7 mouse cellular contexts compared by ENCODE assay signal in genomic region chr5:116592049-116592800, GRCm38 (mm10). TPM values are rescaled to one million over a fixed set of nuclear protein-coding genes. Genes with fewer than 3 reads are reported as not detected.
A peak's percentile ranks its signal among the peaks of the same experiment; 100 is the strongest.
DNase-seq lines count a peak whose midpoint lies in the region; ATAC-seq and TF ChIP-seq lines count a peak whose summit lies in the region.

No protein-coding gene starts in this region.

- TF ChIP-seq EP300 in stomach, postnatal 0 days (optimal IDR thresholded peaks at IDR 0.05), result no peak

- no peak for DNase-seq in lung, postnatal 25 days (ENCODE audit: low spot score)
- DNase-seq in mesoderm, embryonic 11.5 days (ENCODE audit: low read depth, low spot score), result peak; percentile 82
- no peak for DNase-seq in stomach, postnatal 0 days (ENCODE audit: low spot score)
- DNase-seq in lung, adult 2 months, result no peak

- peak overlapping the region; percentile 12 for H3K4me3 ChIP-seq in lung, embryonic 16.5 days (ENCODE audit: low read length)
- peak overlapping the region; percentile 78 for H3K4me3 ChIP-seq in forebrain, embryonic 13.5 days
- H3K4me3 ChIP-seq in stomach, postnatal 0 days (ENCODE audit: low read depth, low read length), result 0 out of 2 replicates have a peak overlapping the region, but pooled peaks have one; percentile 8
- no peak overlapping the region for H3K4me3 ChIP-seq in lung, adult 2 months (replicated peaks; ENCODE audit: extremely low read depth, low read depth, low read length)

- no peak for TF ChIP-seq CTCF in stomach, postnatal 0 days (IDR thresholded peaks at IDR 0.05; ENCODE audit: low read depth)
- no peak for TF ChIP-seq CTCF in lung, adult 2 months (IDR thresholded peaks at IDR 0.05; ENCODE audit: insufficient read depth, low read length)

- peak overlapping the region; percentile 27 for H3K4me2 ChIP-seq in lung, embryonic 16.5 days (ENCODE audit: low read depth, low read length)
- H3K4me2 ChIP-seq in forebrain, embryonic 13.5 days, result peak overlapping the region; percentile 71
- peak overlapping the region; percentile 35; the same call in 1 of the 2 replicates for H3K4me2 ChIP-seq in stomach, postnatal 0 days (replicated peaks; ENCODE audit: low read depth)

- H3K36me3 ChIP-seq in lung, embryonic 16.5 days (ENCODE audit: control insufficient read depth, insufficient read depth, low read length), result no peaks in the 10 kb centered on the region
- no peaks in the 10 kb centered on the region for H3K36me3 ChIP-seq in forebrain, embryonic 13.5 days (ENCODE audit: poor library complexity, severe bottlenecking)
- no peaks in the 10 kb centered on the region for H3K36me3 ChIP-seq in stomach, postnatal 0 days (ENCODE audit: control insufficient read depth, insufficient read depth, low read length)

- 3% methylated on average over 32 of the region's 32 CpGs for WGBS in lung, embryonic 16.5 days
- WGBS in forebrain, embryonic 13.5 days, result under 1% methylated on average over 32 of the region's 32 CpGs
- WGBS in stomach, postnatal 0 days, result 1% methylated on average over 32 of the region's 32 CpGs
- WGBS in lung, adult 2 months, result 2% methylated on average over 32 of the region's 32 CpGs

- no peak overlapping the region for H3K9ac ChIP-seq in lung, embryonic 16.5 days (ENCODE audit: low read length)
- H3K9ac ChIP-seq in forebrain, embryonic 13.5 days, result peak overlapping the region; percentile 91
- H3K9ac ChIP-seq in stomach, postnatal 0 days (ENCODE audit: low read length), result no peak overlapping the region

- peak; percentile 23; the same call in 1 of the 2 replicates for ATAC-seq in lung, embryonic 16.5 days (ENCODE audit: low read depth)
- peak; percentile 73 for ATAC-seq in forebrain, embryonic 13.5 days
- ATAC-seq in stomach, postnatal 0 days (ENCODE audit: low FRiP score, low TSS enrichment), result 0 out of 2 replicates have a peak, but pooled peaks have one; percentile 18
- no peak for ATAC-seq in inflammation-experienced regulatory T-cells, adult 6 months

- no peak overlapping the region for H3K27ac ChIP-seq in lung, embryonic 16.5 days (ENCODE audit: low read length)
- H3K27ac ChIP-seq in forebrain, embryonic 13.5 days, result peak overlapping the region; percentile 97
- no peak overlapping the region for H3K27ac ChIP-seq in stomach, postnatal 0 days (replicated peaks)

- H3K4me1 ChIP-seq in lung, embryonic 16.5 days (replicated peaks; ENCODE audit: control insufficient read depth, insufficient read depth, low read length), result no peaks in the 10 kb centered on the region; the same call in 1 of the 2 replicates
- peaks cover 44% of the 10 kb centered on the region for H3K4me1 ChIP-seq in forebrain, embryonic 13.5 days
- no peaks in the 10 kb centered on the region for H3K4me1 ChIP-seq in stomach, postnatal 0 days (replicated peaks; ENCODE audit: control insufficient read depth, insufficient read depth)
- no peaks in the 10 kb centered on the region for H3K4me1 ChIP-seq in lung, adult 2 months (ENCODE audit: control insufficient read depth, insufficient read depth, low read length)

- TF ChIP-seq POLR2A in lung, adult 2 months (IDR thresholded peaks at IDR 0.05; ENCODE audit: borderline replicate concordance, extremely low read depth, low read depth, low read length), result no peak

- peaks cover 5% of the 10 kb centered on the region for H3K9me3 ChIP-seq in lung, embryonic 16.5 days (ENCODE audit: control insufficient read depth, low read length)
- no peaks in the 10 kb centered on the region for H3K9me3 ChIP-seq in forebrain, embryonic 13.5 days (replicated peaks)
- H3K9me3 ChIP-seq in stomach, postnatal 0 days (ENCODE audit: control insufficient read depth, low read length), result no peaks in the 10 kb centered on the region

- peaks cover 34% of the 10 kb centered on the region for H3K27me3 ChIP-seq in lung, embryonic 16.5 days (ENCODE audit: control insufficient read depth, insufficient read depth, low read depth, low read length)
- no peaks in the 10 kb centered on the region for H3K27me3 ChIP-seq in forebrain, embryonic 13.5 days
- peaks cover 6% of the 10 kb centered on the region; the same call in 1 of the 2 replicates for H3K27me3 ChIP-seq in stomach, postnatal 0 days (ENCODE audit: control insufficient read depth, insufficient read depth, low read length)

RNA-seq across cellular contexts. Expression of gene Srrm4, which starts 0.6 kb away (rescaled TPM):
- 0.20 and 0.58 TPM in 2 replicates for polyA plus RNA-seq in lung, embryonic 16.5 days (2015; fragmentation: Nextera tagmentation; extraction: Ambion mirVana)
- 26.3 and 28.5 TPM in 2 replicates for polyA plus RNA-seq in forebrain, embryonic 13.5 days (2015; fragmentation: Nextera tagmentation; extraction: Ambion mirVana)
- polyA plus RNA-seq in stomach, postnatal 0 days (2015; fragmentation: Nextera tagmentation; extraction: Ambion mirVana), result 0.45 and 0.48 TPM in 2 replicates
- not detected for polyA plus RNA-seq in inflammation-experienced regulatory T-cells, adult 6 months (2017; shearing (Covaris generic))
- polyA plus RNA-seq in lung, adult 2 months (2012; rRNA removed), result 0.20 and 0.49 TPM in 2 replicates

Comparison
In these comparisons a context has a peak if more than half of its experiments do, and no peak if none do; other contexts are left out.
1. RNA of gene Srrm4, which starts 0.6 kb away (polyA plus RNA-seq): 26.3 to 28.5 TPM in forebrain, embryonic 13.5 days; 0.20 to 0.58 TPM in lung, embryonic 16.5 days, 0.20 to 0.49 TPM in lung, adult 2 months, 0.45 to 0.48 TPM in stomach, postnatal 0 days and not detected in inflammation-experienced regulatory T-cells, adult 6 months; every median in the first group is over 10 times any median in the second.
2. Peak in every context shown above with its lines, with median percentiles within 50 percentile points of each other: H3K4me2 ChIP-seq.